Mouse (Mus musculus) spleen, adult 18-20 months (tissue): ENCODE results near the gene Rbm4b.

Source experiments
- DNase-seq, 2 experiments: peaks; one replicate each; pipeline ENCODE4 v3.0.0; 2022; ENCODE audit warnings: mixed read lengths in 2 of 2

Gene Rbm4b

DNA sequence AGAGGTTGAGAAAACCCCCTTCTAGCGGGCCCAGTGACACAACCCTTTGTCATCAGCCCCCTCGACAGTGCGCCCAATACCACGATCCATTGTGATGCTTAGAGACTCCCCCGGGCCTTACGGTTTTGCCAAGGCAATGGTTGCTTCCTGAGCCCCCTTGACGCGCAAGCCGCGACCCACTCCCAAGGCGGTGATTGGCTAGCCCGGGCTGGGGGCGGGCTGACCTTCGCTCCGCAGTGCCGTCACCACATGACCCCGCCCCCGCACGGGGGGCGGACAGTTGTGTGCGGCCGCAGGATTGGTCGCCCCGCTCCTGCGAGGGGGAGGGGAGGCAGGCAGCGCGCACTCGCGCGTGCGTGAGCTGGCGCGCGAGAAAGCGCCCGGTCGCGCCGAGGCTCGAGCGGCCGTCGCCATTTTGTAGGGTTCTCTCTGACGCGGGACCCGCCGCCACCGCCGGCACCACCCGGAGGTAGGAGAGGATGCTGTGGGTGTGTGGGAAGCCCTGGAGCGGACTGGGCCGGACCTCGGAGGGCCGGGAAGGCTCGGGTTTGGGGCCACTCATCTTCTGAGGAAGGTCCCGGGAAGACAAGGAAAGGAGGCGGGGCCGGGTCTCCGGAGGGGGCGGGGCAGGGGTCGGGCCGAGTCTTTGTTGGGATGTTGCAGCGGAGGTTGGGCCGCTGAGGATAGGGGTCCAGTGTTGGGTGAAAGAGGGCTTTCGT lies at the start of gene Rbm4b:
TSS of gene Rbm4b (plus strand) at position 305 of the 719 bp plus-strand sequence.
- DNase-seq = peak; percentile 95 to 97

DNA sequence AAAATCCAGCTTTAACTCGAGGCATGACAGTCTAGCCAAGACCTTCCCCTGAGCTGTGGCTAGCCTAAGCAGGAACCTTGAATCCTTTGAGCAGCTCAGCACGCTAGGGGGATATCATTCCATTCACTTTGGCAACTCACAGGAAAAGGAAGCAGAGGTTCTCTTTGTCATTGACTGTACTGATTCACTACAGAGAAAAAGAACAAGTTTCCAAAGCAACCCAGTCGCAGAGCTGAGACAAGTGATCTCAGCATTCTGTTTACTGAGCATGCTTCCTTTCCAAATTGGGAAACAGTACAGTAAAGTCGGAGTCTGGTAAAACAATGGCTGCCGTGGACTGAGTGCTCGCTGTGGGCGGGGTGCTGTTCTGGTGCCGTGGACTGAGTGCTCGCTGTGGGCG lies 47.5 kb upstream of the Rbm4b start:
- DNase-seq = no peak

DNA sequence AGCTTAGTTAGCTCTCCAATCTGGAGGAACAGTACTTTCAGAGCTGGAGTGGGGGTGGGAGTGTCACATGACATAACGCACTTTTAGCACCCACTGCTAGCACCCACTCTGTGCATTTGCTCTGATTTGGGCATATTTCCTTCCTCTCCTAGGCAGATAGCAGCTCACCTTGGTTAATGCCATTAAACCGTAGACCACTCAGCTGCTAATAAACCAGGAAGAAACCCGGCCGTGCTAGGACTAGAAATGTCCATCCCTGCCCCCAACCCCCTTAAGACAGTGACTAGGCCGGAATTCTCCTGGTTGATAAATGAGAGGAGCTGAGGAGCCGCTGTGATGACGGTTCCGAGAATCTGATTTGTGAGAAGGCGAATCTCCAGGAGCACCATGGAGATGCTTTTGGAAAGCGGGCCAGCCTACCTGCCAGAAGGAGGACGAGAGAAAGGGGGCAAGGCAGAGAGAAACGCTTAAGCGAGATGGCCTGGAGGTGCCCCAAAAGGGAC lies 45.1 kb upstream of the Rbm4b start, which contains the start of gene Sptbn2:
TSS of gene Sptbn2 (plus strand) at position 70 of the 503 bp plus-strand sequence.
- DNase-seq = no peak

DNA sequence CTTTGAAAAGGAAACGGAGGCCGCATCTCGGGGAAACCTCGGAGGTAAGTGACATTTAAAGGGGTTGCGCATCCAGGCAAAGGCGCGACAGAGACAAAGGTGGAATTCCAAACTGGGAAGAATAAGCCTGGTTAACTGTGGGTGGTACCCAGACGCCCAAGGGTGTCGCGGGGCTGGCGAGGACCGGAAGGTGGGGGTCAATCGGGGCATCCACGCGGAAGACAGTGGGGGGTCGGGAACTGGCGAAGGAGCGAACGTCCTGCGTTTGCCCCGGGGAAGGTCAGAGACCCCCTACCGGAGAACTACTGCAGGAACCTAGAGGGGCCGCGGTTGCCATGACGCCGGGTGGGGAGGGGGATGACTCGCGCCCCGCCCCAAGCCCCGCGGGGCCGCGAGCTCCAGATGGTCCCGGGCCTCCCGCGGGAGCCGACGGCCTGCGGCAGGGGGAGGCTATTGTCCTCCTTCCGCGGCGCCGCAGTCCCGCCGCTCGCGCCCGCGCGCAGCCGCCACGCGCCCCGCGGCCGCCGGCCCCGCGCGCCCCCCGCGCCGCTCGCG lies 44.6 kb upstream of the Rbm4b start:
- no peak for DNase-seq

DNA sequence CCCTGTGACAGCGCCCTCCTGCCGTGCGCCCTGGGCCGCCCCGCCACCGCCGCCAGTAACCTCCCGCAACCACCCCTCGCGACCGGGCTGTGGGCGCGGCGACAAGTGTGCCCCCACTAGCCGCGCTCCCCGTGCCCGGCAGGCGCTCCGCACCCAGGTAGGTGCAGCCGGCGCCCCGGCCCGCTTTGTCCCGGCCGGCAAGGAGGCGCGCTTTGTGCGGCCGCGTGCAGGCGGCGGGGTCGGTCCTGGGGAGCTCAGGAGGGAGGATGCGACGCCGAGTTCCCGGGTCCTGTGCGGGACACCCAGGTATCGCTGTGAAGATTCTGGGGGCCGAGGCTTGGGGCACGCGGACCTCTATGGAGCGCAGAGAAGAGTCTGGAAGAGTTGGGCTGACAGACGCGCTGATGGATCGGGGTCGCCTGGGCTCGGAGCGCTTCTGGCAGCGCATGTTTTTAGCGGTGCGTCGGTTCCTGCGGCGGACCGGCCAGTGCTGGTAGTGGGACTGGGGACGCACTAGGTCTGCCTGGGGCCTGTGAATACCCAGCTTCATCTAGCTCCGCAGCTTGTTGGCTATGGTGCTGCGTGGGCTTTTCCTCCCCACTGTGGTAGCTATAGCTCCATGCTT lies 44.0 kb upstream of the Rbm4b start:
- DNase-seq = no peak

DNA sequence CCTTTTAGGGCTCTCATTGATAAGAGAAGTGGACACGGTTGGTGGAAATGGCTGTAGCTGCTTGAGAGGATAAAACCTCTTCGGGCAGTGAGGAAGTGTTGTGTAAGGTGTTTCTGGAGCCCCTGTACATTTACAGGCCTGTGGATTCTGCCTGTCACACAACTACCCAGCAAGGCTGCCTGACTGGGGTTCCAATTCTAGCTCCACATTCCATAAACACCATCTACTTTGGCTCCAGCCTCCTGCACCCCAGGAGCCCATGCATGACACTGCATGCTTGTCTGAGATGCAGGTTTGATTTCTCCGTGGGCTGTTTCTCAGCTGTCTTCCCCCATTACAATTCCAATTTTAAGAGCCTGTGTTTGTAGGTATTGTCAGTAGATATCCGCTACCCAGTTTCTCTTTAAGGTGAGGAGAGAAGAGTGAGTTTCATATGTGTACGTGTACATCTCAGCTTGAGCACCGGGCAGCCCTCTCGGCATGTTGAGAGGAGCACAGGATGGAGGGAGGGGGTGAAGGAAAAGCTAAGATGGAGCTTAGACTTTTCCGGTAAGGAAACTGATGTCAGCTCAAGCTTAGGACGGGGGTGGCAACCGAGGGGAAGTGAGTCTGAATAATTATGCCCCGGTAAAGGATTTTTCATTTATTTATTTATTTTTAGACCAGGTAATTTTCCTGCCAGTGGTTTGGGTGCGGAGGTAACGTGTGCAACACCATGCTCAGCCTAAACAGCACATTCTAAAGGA lies 43.3 kb upstream of the Rbm4b start:
- no peak for DNase-seq

DNA sequence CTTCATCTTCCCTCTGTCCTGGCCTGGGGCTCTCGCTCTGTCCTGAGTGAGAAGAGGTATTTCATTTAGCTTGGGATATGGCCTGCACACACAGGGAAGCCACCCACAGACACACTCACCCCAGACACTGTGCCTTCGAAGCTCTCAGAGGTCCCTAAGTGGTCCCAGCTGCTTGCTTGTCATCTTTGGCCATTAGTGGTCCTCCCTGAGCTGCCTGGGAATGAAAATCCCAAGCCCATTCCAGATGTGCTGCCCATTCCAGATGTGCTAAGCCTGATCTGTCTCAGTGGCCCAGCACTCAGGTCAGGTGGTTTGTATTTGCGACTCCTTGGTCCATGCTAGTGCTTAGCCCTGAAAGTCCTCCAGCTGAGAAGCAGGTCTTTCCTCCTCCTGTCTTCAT lies 42.4 kb upstream of the Rbm4b start:
- no peak for DNase-seq

DNA sequence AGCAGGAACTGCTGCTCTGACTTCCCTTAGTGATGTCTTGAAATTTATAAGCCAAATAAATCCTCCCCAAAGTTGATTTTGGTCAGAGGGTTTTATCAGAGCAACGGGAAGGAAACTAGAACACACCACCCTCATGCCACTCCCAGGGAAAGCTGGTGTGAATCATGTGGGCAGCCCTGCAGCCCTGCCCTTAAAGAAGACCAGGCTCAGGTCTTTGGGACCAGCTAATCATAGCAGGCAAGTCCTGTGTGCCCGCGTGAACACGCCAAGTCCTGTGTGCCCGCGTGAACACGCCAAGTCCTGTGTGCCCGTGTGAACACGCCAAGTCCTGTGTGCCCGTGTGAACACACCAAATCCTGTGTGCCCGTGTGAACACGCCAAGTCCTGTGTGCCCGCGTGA lies 39.5 kb upstream of the Rbm4b start:
- no peak for DNase-seq

DNA sequence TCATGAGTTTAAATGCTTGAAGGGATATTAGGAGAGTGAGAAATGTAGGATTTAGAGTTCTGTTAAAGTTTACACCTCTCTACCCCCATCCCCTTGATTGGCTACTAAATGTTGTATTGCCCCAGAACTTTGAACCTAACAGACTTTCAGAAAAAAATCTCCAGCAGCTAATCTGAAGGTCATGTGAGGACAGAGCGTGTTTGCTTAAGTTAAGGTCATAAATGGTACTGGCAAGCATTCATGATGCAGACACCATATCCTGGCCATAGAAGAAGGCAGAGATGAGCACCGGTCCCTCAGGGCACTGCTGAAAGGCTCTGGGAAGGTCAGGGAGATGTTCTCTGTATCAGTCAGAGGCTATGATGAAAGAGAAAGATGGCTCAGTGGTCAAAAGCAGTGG lies 39.0 kb upstream of the Rbm4b start:
- no peak for DNase-seq

DNA sequence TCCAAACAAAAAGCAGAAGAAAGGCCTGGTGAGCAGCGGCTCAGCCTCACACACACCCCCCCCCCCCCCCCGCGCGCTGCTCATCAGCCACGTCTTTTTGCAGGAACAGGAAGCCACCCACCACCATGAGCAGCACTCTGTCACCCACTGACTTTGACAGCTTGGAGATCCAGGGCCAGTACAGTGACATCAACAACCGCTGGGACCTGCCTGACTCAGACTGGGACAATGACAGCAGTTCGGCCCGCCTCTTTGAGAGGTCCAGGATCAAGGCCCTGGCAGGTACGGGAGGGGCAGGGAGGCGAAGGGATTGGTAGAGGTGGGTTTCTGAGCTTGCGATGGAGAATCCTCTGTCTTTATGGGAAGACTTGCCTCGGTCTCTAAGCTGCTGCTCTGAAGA lies 37.6 kb upstream of the Rbm4b start:
- no peak for DNase-seq

DNA sequence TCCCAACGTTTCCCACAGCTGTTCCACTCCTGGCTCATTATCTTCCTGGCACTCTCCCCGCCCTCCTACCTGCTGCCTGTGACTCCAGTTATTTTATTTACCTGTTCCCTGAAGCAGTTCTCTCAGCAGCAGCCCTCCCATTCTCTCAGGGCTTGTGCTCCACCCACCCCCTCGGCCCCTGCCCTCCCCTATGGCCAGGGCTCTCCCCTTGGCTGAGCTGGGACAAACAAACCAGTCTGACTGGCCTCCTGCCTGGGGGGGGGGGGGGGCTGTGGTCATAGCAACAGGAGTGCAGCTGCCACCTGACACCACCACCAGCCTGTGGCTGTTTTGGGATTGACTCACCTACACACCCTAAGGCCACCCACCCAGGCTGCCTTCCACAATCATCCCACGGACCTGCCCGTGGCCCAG lies 36.9 kb upstream of the Rbm4b start:
- DNase-seq = no peak

DNA sequence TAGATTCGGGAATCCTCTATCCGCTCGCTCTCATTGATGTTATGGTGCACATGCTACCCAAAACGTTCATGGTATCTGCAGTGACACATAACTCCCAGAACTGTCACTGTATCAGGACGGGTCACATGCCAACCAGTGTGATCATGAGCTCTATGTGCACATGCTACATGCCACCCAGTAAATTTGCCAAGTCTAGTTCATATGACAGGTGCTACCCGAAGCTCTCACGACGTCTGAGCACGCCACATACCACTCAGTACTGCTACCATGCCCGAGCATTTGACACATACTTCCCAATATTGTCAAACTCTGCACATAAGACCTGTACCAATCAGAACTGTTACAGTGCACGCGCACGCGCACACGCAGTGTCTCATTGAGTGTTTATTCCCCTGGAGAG lies 36.2 kb upstream of the Rbm4b start:
- DNase-seq = no peak

DNA sequence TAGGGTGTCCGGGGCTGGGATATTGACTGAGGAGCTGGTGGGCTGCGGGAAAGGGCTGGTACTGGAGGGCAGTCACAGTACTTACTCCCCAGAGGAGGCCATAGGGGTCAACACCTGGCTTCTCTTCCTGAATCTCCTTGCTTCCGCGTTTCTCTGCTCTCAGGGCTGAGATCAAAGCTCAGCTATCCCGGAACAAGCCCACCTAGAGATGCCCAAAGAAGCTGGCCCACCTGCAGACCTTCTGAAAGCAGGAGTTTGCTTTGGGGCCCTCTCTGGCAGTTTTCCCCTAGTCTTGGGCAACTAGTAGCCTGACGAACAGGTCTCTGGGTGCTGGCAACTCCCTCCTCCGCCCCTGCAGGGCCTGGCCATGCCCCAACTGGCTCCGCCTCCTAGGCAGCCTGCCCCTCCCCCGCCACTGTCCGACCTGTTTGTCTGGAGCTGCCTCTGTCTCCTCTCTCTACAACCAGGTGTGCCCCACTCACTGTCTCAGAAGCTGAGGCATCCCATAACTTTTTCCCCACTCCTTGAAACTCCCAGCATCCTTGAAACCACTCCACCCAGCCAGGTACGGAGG lies 35.5 kb upstream of the Rbm4b start:
- DNase-seq = no peak

DNA sequence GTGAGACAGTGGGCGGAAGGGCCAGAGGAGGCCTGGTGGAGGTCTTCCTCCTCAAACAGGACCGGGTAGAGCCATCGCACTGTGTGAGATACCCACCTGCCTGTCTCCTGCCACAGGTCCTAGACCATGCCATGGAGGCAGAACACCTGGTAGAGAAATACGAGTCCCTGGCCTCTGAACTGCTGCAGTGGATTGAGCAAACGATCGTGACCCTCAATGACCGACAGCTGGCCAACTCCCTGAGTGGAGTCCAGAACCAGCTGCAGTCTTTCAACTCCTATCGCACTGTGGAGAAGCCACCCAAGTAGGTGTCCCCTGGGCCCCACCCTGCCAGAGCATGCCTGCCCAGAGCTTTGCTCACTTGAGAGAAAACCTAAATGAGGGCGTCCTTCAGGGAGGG lies 27.1 kb upstream of the Rbm4b start:
- DNase-seq = no peak

DNA sequence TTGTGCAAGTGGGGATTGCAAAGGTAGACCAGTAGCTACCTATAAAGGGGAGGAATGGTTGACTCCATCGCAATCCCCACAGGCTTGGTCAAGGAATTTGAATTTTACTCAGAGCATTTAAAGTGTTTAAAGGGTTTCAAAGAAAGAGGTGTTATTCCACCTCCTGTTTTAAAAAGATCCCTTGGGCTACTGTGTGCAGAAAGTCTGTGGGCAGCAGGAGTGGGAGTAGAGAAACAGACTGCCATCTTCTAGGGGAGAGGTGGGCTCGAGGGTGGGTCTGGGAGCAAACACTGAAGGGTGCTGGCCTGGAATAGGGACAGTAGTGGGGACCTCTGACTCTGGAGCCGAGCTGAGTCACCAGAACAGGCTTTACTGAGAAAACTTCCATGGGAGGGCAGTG lies 23.2 kb upstream of the Rbm4b start:
- DNase-seq = no peak

DNA sequence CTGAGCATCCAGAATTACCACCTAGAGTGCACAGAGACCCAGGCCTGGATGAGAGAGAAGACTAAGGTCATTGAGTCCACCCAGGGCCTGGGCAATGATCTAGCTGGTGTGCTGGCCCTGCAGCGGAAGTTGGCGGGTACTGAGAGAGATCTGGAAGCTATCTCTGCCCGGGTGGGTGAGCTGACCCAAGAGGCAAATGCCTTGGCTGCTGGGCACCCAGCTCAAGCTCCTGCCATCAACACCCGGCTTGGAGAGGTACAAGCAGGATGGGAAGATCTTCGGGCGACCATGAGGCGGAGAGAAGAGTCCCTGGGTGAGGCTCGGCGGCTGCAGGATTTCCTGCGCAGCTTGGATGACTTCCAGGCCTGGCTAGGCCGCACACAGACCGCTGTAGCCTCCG lies 18.4 kb upstream of the Rbm4b start:
- DNase-seq = no peak

DNA sequence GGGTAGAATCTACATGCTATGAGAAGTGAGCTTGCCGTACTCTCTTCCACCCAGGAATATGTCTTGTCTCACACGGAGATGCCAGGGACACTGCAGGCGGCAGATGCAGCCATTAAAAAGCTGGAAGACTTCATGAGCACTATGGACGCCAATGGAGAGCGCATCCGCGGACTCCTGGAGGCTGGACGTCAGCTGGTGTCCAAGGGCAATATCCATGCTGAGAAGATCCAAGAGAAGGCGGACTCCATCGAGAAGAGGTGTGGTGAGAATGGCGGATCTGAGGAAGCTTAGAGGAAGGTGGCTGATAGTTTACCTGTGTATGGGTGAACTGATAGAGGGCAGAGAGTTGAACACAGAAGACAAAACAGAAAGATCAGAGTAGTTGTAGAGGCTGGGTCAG lies 17.2 kb upstream of the Rbm4b start:
- no peak for DNase-seq

DNA sequence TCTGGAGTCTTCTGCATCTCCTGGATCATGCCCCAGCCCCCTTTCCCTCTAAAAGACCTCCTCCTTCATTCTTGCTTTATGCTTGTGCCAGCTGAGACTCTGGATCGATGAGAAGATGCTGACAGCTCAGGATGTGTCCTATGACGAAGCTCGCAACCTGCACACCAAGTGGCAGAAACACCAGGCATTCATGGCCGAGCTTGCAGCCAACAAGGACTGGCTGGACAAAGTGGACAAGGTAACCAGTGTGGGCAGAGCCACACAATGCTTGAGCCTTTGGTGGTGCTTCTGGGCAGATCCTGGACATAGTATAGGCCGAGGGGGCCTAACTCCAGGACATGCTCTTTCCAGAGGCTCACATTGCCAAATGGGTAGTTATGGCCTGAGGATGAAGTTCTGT lies 16.5 kb upstream of the Rbm4b start:
- no peak for DNase-seq

DNA sequence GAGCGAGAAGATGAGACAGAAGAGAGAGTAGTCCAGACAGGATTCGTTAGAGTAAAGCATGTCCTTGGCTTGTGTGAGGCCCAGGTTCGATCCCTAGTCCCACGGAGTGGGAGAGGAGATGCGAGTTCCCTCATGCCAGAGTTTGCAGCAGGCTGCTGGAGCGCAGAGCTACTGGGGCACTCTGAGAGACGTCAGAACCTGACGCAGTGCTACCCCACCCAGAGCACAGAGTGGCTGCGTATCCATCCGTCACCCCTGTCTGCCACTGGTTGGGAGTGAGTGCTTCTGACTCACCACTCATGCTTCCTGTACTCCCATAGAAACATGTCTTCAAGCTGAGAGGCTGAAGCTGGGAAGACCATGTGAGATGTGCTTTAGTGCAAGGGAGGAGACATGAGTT lies 14.8 kb upstream of the Rbm4b start:
- no peak for DNase-seq

DNA sequence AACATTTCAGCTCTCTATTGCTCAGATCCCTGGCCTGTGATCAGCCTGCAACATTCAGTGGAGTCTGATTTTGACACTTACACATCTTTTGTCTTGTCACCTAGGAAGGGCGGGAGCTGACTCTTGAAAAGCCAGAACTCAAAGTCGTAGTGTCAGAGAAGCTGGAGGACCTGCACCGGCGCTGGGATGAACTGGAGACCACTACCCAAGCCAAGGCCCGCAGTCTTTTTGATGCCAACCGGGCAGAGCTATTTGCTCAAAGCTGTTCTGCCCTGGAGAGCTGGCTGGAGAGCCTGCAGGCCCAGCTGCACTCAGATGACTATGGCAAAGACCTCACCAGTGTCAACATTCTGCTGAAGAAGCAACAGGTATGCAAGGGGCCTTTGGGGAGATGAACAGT lies 14.1 kb upstream of the Rbm4b start:
- no peak for DNase-seq

DNA sequence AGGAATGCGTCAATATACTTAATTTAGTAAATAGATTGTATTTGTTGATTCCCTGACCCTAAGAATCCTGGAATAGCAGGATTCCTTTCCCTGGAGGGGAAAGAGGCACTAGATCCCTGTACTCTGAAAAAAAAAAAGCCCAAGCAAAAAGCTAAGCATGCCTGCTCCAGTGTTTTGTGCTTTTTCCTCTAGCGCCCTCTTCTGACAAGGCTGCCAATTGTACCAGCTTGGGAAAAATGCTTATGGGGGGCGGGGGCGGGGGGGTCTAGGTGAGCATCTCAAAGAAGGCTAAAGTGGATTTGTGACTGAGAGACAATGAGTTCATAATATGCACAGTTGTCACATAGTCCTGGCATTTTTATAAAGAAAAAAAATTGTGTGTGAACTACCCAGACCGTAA lies 12.8 kb upstream of the Rbm4b start:
- DNase-seq = no peak

DNA sequence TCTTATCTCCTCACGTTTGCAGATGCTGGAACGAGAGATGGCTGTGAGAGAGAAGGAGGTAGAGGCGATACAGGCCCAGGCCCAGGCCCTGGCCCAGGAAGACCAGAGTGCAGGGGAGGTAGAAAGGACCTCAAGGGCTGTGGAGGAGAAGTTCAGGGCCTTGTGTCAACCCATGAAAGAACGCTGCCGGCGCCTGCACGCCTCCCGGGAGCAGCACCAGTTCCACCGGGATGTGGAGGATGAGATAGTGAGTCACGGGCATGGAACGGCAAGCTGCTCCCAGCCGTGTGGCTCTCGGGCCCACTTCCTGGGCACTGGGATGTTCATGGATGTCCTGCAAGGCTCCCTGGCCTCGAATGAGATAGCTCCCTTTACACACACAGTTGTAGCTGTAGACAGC lies 12.3 kb upstream of the Rbm4b start:
- DNase-seq = no peak

DNA sequence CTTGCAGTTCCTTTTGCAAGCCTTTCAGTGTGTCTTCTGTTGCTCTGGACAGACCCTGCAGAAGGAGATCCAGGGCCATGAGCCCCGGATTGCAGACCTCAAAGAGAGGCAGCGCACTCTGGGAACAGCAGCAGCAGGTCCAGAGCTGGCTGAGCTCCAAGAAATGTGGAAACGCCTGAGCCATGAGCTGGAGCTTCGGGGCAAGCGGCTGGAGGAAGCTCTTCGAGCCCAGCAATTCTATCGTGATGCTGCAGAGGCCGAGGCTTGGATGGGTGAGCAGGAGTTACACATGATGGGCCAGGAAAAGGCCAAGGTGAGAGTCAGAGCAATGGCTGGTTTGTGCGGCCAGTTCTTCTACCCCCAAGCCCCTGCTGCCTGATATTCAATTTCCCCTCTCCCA lies 11.2 kb upstream of the Rbm4b start:
- DNase-seq = no peak
